Mouse (Mus musculus) embryo, embryonic 9.5 days (tissue): Measurements from ENCODE around the gene Elf2.
"Not testable (repeated sequence)": the region's sequence is repeated elsewhere in the genome, so short reads cannot be mapped to it uniquely, and the experiment has no call there.

Experiments used
- DNase-seq: peaks from one replicate; pipeline ENCODE4 v3.0.0-alpha.2; 2017; ENCODE audit errors: extremely low spot score

The Elf2 gene

DNA sequence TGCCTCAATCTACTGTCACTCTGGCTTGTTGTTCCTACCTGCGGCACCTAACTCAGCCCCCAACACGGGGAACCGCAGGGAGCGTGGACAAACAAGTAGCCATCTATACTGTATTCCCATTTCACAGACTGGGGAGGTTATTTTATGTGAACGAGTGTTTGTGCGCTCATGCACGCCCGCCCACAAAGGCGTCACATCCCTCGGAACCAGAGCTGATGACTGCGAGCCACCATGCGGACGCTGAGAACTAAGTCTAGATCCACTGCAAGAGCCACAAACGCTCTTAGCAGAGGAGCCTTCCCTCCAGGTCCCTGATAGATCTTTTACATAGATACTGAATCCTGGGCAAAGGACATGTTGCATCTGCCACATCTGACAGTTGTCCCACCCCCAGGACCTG, 10.4 kb downstream of the Elf2 start:
- DNase-seq = no peak

- no peak for DNase-seq
Measured at GRCm38 (mm10) chr3:51328546-51328945, 11.9 kb downstream of the Elf2 start.

DNA sequence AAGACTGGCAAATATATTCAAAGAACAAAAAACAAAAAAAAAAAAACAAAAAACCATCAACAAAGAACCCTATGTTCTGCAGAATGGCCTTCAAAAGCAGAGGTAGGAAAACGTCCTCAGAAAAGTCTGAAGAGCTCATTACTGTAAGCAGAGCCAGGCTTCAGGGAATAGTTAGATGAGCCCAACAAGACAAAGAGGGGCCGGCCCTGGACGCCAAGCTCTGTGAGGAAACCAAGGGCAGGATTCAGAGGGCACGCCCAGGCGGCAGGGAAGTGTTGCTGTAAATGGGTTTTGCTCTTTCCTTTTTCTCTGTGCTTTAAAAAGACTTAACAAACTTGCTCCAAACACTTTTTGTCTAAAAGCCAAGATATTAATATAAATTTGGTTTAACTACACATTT, 12.6 kb downstream of the Elf2 start:
- DNase-seq = no peak

DNA sequence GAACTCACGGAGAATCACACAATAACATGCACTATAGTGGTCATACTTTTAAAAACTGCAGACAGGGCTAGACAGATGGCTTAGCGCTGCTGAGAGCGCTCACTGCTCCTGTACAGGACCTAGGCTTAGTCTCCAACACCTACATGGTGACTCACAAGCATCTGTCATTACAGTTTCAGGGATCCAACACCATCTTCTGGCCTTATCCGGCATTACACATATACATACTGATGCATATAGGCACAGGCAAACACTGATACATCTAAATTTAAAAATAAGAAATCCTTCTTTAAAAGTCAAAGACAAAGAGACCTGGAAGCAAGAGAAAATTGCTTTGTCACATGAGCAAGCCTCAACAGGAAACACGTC, 13.1 kb downstream of the Elf2 start:
- DNase-seq = no peak

DNA sequence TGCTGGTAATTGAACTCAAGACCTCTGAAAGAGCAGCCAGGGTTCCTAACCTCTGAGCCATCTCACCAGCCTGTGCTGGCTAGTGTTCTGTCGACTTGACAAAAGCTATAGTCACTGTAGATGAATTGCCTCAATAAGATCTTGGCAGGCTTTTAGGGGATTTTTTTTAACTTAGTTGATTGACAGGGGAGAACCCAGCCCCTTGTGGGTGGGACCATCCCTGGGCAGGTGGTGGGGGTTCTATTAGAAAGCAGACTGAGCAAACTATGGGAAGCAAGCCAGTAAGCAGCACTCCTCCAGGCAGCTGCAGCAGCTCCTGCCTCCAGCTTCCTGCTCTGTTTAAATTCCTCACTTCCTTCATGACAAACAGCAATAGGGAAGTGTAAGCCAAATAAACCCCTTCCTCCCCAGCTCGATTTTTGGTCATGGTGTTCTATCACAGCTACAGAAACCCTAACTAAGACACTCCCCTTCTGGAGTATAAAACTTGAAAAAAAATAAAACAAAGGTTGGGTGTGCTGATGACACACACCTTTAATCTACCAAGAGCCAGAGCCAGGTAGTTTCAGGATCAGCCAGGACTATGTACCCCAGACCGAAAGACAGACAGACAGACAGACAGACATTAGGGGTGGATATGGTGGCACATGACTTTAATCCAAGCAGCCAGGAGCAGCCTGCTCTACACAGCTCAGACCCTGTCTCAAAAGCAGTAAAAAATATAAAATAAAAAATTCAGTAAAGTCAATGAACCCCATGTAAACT, 13.6 kb downstream of the Elf2 start:
- DNase-seq = no peak

- DNase-seq = no peak
Measured at GRCm38 (mm10) chr3:51325475-51325874, 15.0 kb downstream of the Elf2 start.

- DNase-seq = no peak
Measured at GRCm38 (mm10) chr3:51323006-51323405, 17.5 kb downstream of the Elf2 start.

DNA sequence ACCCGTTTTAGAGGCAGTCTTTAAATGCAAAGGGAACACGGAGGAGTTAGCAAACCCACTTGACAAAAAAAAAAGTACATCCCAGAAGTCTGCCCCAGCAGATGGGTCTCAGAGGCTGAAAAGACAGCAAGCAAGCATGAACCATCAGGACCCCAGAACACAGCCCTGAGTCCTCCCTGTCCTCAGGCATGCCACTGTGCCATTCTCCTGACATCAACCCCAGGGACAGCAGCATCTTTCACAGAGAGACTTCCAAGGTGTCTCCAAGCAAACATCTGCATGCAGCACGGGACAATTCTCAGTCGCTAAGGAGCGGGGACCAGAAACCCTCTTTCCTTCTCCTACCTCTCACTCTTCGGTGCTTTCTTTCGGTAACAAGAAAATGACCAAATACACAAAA, 18.1 kb downstream of the Elf2 start:
- no peak for DNase-seq

- no peak for DNase-seq
Measured at GRCm38 (mm10) chr3:51321141-51321540, 19.3 kb downstream of the Elf2 start.

GRCm38 (mm10) chr3:51318053-51318452, 22.4 kb downstream of the Elf2 start:
- DNase-seq = not testable (repeated sequence)

DNA sequence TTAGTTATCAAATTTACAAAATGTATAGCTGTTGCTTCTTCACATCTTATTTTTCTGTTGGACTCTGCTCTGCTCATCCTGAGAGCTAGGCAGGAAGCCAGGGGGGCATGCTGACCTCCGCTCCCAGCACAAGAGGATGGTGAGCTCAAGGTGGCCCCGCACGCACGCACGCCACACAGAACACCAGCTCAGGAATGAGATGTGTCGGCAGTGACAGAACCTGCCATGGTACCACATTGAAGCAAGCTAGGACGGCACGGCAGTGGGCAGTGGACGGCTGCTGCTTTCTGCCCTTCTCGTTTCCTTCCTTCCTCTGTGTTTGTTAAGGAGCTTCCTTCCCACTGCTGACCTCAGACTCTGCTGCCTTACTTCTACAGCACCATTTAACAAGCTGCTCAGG, 23.6 kb downstream of the Elf2 start:
- DNase-seq = no peak

DNA sequence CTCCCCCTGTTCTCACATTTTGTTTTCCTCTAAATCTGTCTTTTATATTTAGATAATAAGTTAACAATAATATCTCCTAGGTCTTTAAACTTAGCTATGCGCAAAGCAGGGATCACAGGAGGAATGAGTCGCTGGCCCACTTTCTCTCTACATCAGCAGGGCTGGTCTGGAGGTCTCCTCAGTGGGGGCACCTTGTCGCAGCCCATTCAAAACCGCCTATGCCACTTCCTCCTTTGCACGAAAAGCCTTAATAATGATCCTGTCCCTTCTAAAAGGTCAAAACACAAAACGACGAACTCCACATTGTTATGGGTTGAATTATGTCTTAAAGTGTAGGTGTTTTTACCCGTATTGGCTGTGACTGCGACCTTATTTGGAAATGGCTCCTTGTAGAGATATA, 28.8 kb downstream of the Elf2 start:
- no peak for DNase-seq

DNA sequence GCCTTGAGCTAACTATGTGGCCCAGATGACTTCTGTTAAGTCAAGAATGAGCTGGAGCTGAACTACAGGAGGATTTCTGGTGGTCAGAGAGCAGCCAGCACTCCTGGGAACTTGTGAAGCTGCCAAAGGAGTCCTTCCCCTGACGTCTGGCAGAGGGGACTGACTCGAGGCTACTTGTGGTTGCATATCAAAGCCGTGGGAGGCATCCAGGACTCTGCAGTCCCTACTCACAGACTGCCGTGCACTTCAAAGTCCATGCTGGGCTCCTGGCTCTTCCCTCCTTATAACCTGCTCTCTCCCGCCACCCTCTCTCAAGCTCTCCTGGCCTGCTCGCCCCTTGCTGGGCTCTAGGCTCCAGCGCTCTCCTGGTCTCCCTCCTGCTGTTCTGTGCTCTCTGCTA, 30.4 kb downstream of the Elf2 start:
- no peak for DNase-seq

- no peak for DNase-seq
Measured at GRCm38 (mm10) chr3:51306621-51307020, 33.8 kb downstream of the Elf2 start.

DNA sequence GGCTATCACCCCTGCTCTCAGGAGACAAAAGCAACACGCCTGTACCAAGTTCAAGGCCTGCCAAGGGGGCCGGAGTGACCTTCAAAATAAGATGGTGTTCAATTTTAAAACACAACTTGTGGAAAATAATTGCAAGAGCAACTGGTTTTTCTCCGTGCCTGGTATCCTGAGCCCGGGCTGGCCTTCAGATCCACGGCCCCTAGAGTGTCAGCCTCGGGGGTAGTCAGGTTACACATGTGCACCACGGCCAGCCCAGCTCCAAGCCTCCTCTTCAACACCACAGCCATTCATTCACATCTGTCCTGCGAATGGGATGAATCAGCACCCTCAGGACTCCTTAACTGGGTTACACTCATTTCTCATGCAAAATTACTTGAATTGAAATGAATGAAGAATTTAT, 34.5 kb downstream of the Elf2 start:
- no peak for DNase-seq

DNA sequence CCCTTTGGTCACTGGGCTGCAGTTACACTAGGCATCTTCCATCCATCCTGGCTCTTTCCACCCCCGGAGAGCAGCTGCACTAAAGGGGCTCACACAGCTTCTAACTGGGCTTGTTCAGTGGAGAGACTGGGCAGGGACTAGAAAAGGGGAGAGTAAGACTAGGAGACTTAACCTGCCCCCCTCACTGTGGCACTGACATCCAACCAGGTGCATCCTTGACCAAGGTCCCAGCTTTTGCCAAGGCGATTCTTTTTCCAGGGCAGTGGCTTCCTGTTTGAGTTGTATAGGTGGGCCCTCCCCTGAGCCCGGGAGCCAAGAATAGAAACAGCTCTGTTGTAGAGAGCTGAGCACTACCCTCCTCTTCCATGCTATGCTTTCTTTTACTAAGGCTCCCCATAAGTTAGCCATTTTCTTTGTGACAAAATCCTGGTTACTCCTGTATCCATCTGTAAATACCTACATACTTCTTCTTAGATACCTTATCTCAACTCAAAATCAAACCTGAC, 37.4 kb downstream of the Elf2 start:
- no peak for DNase-seq

DNA sequence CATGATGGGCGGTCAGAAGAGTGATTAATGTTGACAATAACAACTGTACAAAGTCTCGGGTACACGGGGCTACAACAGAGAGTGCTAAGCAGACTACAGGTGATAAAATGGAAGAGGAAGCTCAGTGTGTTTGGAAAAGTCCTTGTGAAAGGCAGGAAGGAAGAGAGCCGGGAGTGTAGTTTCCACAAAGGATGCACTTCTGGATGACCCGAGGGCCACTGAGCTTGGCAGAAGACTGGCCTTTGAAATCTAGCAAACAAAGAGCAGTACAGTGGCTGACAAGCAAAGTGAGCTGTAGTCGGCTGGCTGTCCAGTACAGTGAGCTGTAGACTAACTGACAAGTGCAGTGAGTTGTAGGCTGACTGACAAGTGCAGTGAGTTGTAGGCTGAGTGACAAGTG, 38.9 kb downstream of the Elf2 start:
- no peak for DNase-seq

DNA sequence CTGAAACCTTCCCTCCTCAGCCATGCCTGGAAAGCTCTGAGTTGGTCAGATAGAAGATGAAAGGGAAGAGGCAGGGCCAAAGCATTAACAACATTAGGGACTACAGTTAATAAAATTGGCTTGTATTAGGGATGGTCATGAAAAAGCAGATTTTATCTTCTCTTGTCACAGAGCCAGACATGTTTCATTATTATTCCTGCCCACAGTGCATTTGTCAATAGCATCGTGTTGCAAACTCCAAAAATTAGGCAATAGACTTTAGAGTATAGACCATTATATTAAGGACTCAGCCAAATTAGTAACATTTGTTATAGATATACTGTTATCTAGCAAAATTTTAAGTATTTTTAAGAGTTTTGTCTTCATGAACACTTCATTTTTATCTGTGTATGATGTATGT, 43.7 kb downstream of the Elf2 start:
- DNase-seq = no peak

GRCm38 (mm10) chr3:51295225-51295624, 45.2 kb downstream of the Elf2 start:
- DNase-seq = no peak

- DNase-seq = no peak
Measured at GRCm38 (mm10) chr3:51294251-51294650, 46.2 kb downstream of the Elf2 start.

- DNase-seq = peak; percentile 78
Measured at GRCm38 (mm10) chr3:51288880-51289821, 51.3 kb downstream of the Elf2 start.

- no peak for DNase-seq
Measured at GRCm38 (mm10) chr3:51284375-51284774, 56.1 kb downstream of the Elf2 start.

DNA sequence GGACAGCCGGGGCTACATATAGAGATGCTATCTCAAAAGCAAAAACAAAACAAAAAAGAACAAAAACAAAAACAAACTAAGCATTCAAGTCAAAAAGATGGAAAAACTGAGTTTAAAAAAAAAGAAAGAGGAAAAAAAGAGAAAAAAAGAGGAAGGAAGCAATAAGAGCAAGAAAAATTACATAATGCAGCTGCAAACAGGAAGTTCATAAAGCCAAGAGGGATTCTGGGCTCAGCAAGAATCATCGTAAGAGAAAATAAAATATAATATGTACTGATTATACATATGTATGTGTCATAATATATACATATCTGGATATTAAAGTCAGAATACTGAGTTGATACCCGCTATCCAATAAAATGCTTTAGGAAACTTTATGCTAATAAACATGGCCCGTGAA, 58.7 kb downstream of the Elf2 start:
- DNase-seq = no peak
